Comparison of ENCODE assay signal across 23 mouse cellular contexts in genomic region chrX:84443985-84444384, GRCm38 (mm10).
A peak's percentile ranks its signal among the peaks of the same experiment; 100 is the strongest.
DNase-seq lines count a peak whose midpoint lies in the region; TF ChIP-seq lines count a peak whose summit lies in the region.
"Had no signal": no experiment of that assay in that cellular context is flagged by ENCODE, and none has a peak within 500 bp of the region (broad histone marks: within the 10 kb centered on the region; RNA-seq: fewer than 3 reads in every experiment).

No protein-coding gene starts in this region.

- TF ChIP-seq EP300 in ES-Bruce4 (IDR thresholded peaks at IDR 0.05; ENCODE audit: insufficient read depth, low read depth, low read length), result peak; percentile 66; the same call in 1 of the 2 replicates

- H3K36me3 ChIP-seq in ES-Bruce4 (ENCODE audit: control insufficient read depth, insufficient read depth, low read length, poor library complexity, severe bottlenecking) (no peaks in the 10 kb centered on the region), ES-E14 (ENCODE audit: control insufficient read depth, insufficient read depth, low read length, poor library complexity, severe bottlenecking) (no peaks in the 10 kb centered on the region)
- H3K36me3 ChIP-seq: embryonic facial prominence, embryonic 13.5 days; embryonic facial prominence, embryonic 15.5 days; forebrain, embryonic 10.5 days; forebrain, embryonic 12.5 days had no signal

- no peaks in the 10 kb centered on the region for H3K27me3 ChIP-seq in ES-Bruce4 (ENCODE audit: control insufficient read depth, insufficient read depth, low read length, poor library complexity, severe bottlenecking)
- H3K27me3 ChIP-seq: CH12.LX; embryonic facial prominence, embryonic 13.5 days; embryonic facial prominence, embryonic 15.5 days; forebrain, embryonic 12.5 days had no signal

- in situ Hi-C loops in ES-E14 (cut with MboI; ENCODE audit: low sequenced_read_pairs in 2 of 2, unreplicated experiment in 2 of 2), result no loop called here

- H3K4me1 ChIP-seq in ES-Bruce4 (ENCODE audit: control insufficient read depth, insufficient read depth, low read length) (no peaks in the 10 kb centered on the region), ES-E14 (ENCODE audit: control insufficient read depth in 2 of 2, insufficient read depth in 2 of 2, low read length in 2 of 2, poor library complexity in 1 of 2) (no peaks in the 10 kb centered on the region; a peak in 1 of 4 replicates)
- H3K4me1 ChIP-seq: embryonic facial prominence, embryonic 13.5 days; embryonic facial prominence, embryonic 15.5 days; forebrain, embryonic 10.5 days; forebrain, embryonic 12.5 days had no signal

- intact Hi-C loops in left cerebral cortex, postnatal 10 days (cut with DNase I), result no loop called here

- H3K9ac ChIP-seq in ES-Bruce4 (ENCODE audit: low read depth, poor library complexity, severe bottlenecking) (no peak overlapping the region), ES-E14 (ENCODE audit: insufficient read depth, low read depth, low read length, poor library complexity, severe bottlenecking) (no peak overlapping the region)
- H3K9ac ChIP-seq: embryonic facial prominence, embryonic 13.5 days; embryonic facial prominence, embryonic 15.5 days; forebrain, embryonic 12.5 days had no signal

- TF ChIP-seq POLR2A in ES-Bruce4 (IDR thresholded peaks at IDR 0.05; ENCODE audit: insufficient read depth, low read length), result no peak

- peak overlapping the region; percentile 96 for H3K27ac ChIP-seq in ES-Bruce4 (ENCODE audit: insufficient read depth, low read length)
- H3K27ac ChIP-seq in ES-E14 (ENCODE audit: insufficient read depth, low read depth, low read length, poor library complexity, severe bottlenecking), result peak overlapping the region; percentile 91; the same call in 1 of the 2 replicates
- H3K27ac ChIP-seq: embryonic facial prominence, embryonic 13.5 days; embryonic facial prominence, embryonic 15.5 days; forebrain, embryonic 10.5 days; forebrain, embryonic 12.5 days had no signal

- no peaks in the 10 kb centered on the region for H3K9me3 ChIP-seq in ES-Bruce4 (replicated peaks; ENCODE audit: control insufficient read depth, insufficient read depth, low read length, poor library complexity, severe bottlenecking)
- H3K9me3 ChIP-seq in ES-E14 (ENCODE audit: control insufficient read depth, insufficient read depth, low read depth, low read length), result no peaks in the 10 kb centered on the region
- H3K9me3 ChIP-seq: embryonic facial prominence, embryonic 13.5 days; embryonic facial prominence, embryonic 15.5 days; forebrain, embryonic 10.5 days; forebrain, embryonic 12.5 days had no signal

- DNase-seq in ES-E14 (ENCODE audit: low read depth, low spot score), result peak; percentile 27
- DNase-seq in WW6 (ENCODE audit: low read depth, low spot score), result peak; percentile 13
- DNase-seq in ovary, adult 18-20 months (ENCODE audit: low spot score), result no peak
- no peak for DNase-seq in left cerebral cortex, postnatal 10 days (ENCODE audit: extremely low spot score in 1 of 2, low spot score in 2 of 2)
- DNase-seq in urinary bladder, postnatal 14 days (ENCODE audit: low spot score), result no peak
- DNase-seq: adrenal gland, adult 2 months; adrenal gland, postnatal 10 days; adrenal gland, postnatal 25 days; B cell, adult 2 months; cerebellum, adult 11 months; cerebellum, adult 18-20 months; cerebellum, adult 8-10 months; cerebellum, adult 9-11 months; cerebellum, postnatal 14 days; cerebellum, postnatal 36 days; embryo, embryonic 11 days had no signal

- H3K4me3 ChIP-seq in ES-Bruce4 (ENCODE audit: low read depth, low read length), result no peak overlapping the region
- peak overlapping the region in 1 of 2 experiments; percentile 86; a peak in 2 of 4 replicates for H3K4me3 ChIP-seq in ES-E14 (ENCODE audit: insufficient read depth in 1 of 2, low read depth in 1 of 2, low read length in 2 of 2, poor library complexity in 1 of 2, severe bottlenecking in 1 of 2)
- H3K4me3 ChIP-seq: embryonic facial prominence, embryonic 13.5 days; embryonic facial prominence, embryonic 15.5 days; erythroblast, embryonic 14.5 days; forebrain, embryonic 10.5 days; forebrain, embryonic 12.5 days had no signal

- TF ChIP-seq CTCF in ES-Bruce4 (IDR thresholded peaks at IDR 0.05; ENCODE audit: low read depth, low read length), result no peak

TF ChIP-seq in ES-E14, 5 proteins besides CTCF, POLR2A, EP300 and RAD21:
- no peak for TF ChIP-seq HCFC1 (IDR thresholded peaks at IDR 0.05; ENCODE audit: borderline replicate concordance, insufficient read depth, low read length)
- no peak for TF ChIP-seq ZC3H11A (IDR thresholded peaks at IDR 0.05; ENCODE audit: borderline replicate concordance, low read depth, low read length)
- no peak for TF ChIP-seq CHD2 (IDR thresholded peaks at IDR 0.05; ENCODE audit: low read depth, low read length)
- no peak for TF ChIP-seq MAFK (IDR thresholded peaks at IDR 0.05; ENCODE audit: insufficient read depth, low read depth, low read length)
- no peak for TF ChIP-seq ZNF384 (IDR thresholded peaks at IDR 0.05; ENCODE audit: low read depth, low read length)

Comparison
In these comparisons a context has a peak if more than half of its experiments do, and no peak if none do; other contexts are left out.
1. DNase-seq: peak in ES-E14 (single experiment) and WW6 (single experiment); none in ovary, adult 18-20 months (single experiment), left cerebral cortex, postnatal 10 days (0 of 2) and urinary bladder, postnatal 14 days (single experiment).